Mouse (Mus musculus): Measurements from ENCODE around the gene Gm49384. TPM values are rescaled to one million over a fixed set of nuclear protein-coding genes. Genes with fewer than 3 reads are reported as not detected.
"Not testable (repeated sequence)": the region's sequence is repeated elsewhere in the genome, so short reads cannot be mapped to it uniquely, and the experiment has no call there.

Gm49384 gene
- polyA plus RNA-seq, 1 experiment: 2.3 TPM

DNA sequence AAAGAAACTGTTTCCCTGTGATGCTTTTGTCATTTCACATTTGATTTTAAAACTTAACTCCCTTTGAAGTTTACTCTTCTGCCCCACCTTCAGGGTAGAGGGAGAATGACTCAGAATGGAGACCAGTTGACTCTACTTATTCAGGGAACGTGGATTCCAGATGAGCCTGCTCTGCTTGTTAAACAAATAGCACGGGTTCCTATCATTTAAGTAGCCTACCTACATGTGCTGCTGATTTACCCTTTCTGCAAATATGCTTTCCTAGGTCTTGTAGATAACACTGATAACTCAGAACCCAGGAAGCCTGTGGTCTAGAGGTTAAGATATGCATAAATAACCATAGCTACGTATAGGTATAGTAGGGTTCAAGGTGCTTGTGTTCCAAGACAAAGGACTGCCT, 39.2 kb downstream of the Gm49384 start:
- 0 out of 2 replicates have a peak, but pooled peaks cover 3% of the 10 kb centered on the region for H3K4me1 ChIP-seq (ENCODE audit: control insufficient read depth, insufficient read depth, insufficient read length, low read length)
- no peak overlapping the region for H3K4me3 ChIP-seq (ENCODE audit: insufficient read depth, low read depth, low read length)
- H3K27ac ChIP-seq (replicated peaks; ENCODE audit: low read depth, low read length): no peak overlapping the region

DNA sequence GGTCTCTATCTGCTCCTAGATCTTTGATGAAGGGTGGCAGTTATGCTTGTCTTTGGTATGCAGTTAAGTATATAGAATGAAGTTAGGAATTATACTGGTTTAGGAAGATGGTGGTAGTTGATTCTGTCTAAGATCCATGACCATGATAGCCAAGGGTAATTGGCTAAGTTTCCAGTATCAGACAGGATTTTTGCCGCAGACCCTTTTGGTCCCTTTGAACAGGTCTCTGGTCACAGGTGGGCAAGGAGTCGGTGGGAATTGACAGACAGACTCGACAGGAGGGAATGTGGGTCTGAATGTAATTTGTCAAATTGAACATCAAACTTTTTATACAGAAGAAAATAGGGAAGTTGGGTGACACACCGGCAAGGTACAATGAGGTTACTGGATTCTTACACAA, 40.5 kb downstream of the Gm49384 start:
- not testable (repeated sequence) for H3K4me1 ChIP-seq (ENCODE audit: control insufficient read depth, insufficient read depth, insufficient read length, low read length); H3K4me3 ChIP-seq (ENCODE audit: insufficient read depth, low read depth, low read length); H3K27ac ChIP-seq (replicated peaks; ENCODE audit: low read depth, low read length)

DNA sequence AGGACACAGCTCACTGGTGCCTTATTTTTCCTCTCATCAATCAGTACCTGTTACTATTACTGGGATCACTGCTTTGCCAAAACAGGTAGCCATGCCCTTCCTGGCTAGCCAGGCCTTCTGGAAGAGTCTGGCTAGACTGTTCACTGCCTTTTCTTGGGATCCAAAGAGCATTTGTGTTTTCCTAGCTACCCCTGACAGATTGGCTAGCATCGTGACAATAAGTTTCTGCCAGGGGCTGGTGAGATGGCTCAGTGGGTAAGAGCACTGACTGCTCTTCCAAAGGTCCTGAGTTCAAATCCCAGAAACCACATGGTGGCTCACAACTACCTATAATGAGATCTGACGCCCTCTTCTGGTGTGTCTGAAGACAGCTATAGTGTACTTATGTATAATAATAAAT, 43.4 kb downstream of the Gm49384 start:
- H3K4me1 ChIP-seq (ENCODE audit: control insufficient read depth, insufficient read depth, insufficient read length, low read length); H3K4me3 ChIP-seq (ENCODE audit: insufficient read depth, low read depth, low read length); H3K27ac ChIP-seq (replicated peaks; ENCODE audit: low read depth, low read length): not testable (repeated sequence)

- no peak overlapping the region for H3K27ac ChIP-seq (replicated peaks; ENCODE audit: low read depth, low read length)
- H3K4me1 ChIP-seq (ENCODE audit: control insufficient read depth, insufficient read depth, insufficient read length, low read length): peaks cover 6% of the 10 kb centered on the region; the same call in 1 of the 2 replicates
- no peak overlapping the region for H3K4me3 ChIP-seq (ENCODE audit: insufficient read depth, low read depth, low read length)
Measured at GRCm38 (mm10) chr12:69159578-69159940, 44.5 kb downstream of the Gm49384 start.

- not testable (repeated sequence) for H3K4me1 ChIP-seq (ENCODE audit: control insufficient read depth, insufficient read depth, insufficient read length, low read length)
- H3K4me3 ChIP-seq (ENCODE audit: insufficient read depth, low read depth, low read length): peak within 1 kb of the TSS; percentile 82
- H3K27ac ChIP-seq (replicated peaks; ENCODE audit: low read depth, low read length): peak within 1 kb of the TSS; percentile 85
Measured at GRCm38 (mm10) chr12:69158765-69159577, 45.1 kb downstream of the Gm49384 start, which contains the start of gene Rps29. Rps29 (minus strand) TSS chr12:69159186.

GRCm38 (mm10) chr12:69158366-69158764, 45.7 kb downstream of the Gm49384 start:
- Histone ChIP-seq H3K4me3 (ENCODE audit: insufficient read depth, low read depth, low read length) (peak overlapping the region; percentile 82), H3K4me1 (ENCODE audit: control insufficient read depth, insufficient read depth, insufficient read length, low read length) (peaks cover 6% of the 10 kb centered on the region; the same call in 1 of the 2 replicates), H3K27ac (replicated peaks; ENCODE audit: low read depth, low read length) (peak overlapping the region; percentile 85)

- Histone ChIP-seq H3K4me3 (ENCODE audit: insufficient read depth, low read depth, low read length) (no peak overlapping the region), H3K4me1 (ENCODE audit: control insufficient read depth, insufficient read depth, insufficient read length, low read length) (peaks cover 6% of the 10 kb centered on the region; the same call in 1 of the 2 replicates), H3K27ac (replicated peaks; ENCODE audit: low read depth, low read length) (no peak overlapping the region)
Measured at GRCm38 (mm10) chr12:69157107-69157506, 47.0 kb downstream of the Gm49384 start.

GRCm38 (mm10) chr12:69156436-69156835, 47.6 kb downstream of the Gm49384 start:
- Histone ChIP-seq H3K27ac (replicated peaks; ENCODE audit: low read depth, low read length) (no peak overlapping the region), H3K4me3 (ENCODE audit: insufficient read depth, low read depth, low read length) (no peak overlapping the region), H3K4me1 (ENCODE audit: control insufficient read depth, insufficient read depth, insufficient read length, low read length) (peaks cover 6% of the 10 kb centered on the region; the same call in 1 of the 2 replicates)

GRCm38 (mm10) chr12:69155923-69156322, 48.1 kb downstream of the Gm49384 start:
- peaks cover 6% of the 10 kb centered on the region; the same call in 1 of the 2 replicates for H3K4me1 ChIP-seq (ENCODE audit: control insufficient read depth, insufficient read depth, insufficient read length, low read length)
- no peak overlapping the region for H3K4me3 ChIP-seq (ENCODE audit: insufficient read depth, low read depth, low read length)
- H3K27ac ChIP-seq (replicated peaks; ENCODE audit: low read depth, low read length): no peak overlapping the region

- H3K4me1 ChIP-seq (ENCODE audit: control insufficient read depth, insufficient read depth, insufficient read length, low read length): no peaks in the 10 kb centered on the region
- H3K27ac ChIP-seq (replicated peaks; ENCODE audit: low read depth, low read length): no peak overlapping the region
Measured at GRCm38 (mm10) chr12:69150049-69150448, 54.0 kb downstream of the Gm49384 start.

DNA sequence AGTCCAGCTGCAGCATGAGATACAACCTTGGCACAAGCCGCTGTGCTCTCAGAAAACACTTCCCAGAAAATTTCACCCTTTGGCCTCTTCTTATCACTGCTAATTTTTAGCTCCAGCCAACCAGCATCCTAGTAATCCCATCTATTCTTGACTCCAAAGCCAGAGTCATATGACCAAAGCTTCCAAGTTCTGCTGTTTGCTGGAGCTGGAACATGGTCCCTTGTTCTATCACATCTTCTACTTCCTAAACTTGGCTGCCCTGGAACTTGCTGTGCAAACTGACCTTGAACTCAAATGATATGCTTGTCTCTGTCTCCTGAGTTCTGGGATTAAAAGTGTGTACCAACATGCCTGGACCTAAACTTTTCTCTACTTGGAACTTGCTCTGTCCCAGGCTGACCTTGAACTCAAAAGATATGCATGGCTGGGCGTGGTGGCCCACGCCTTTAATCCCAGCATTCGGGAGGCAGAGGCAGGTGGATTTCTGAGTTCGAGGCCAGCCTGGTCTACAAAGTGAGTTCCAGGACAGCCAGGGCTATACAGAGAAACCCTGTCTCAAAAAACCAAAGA, 56.8 kb downstream of the Gm49384 start:
- no peaks in the 10 kb centered on the region for H3K4me1 ChIP-seq (ENCODE audit: control insufficient read depth, insufficient read depth, insufficient read length, low read length)
- no peak overlapping the region for H3K4me3 ChIP-seq (ENCODE audit: insufficient read depth, low read depth, low read length)
- H3K27ac ChIP-seq (replicated peaks; ENCODE audit: low read depth, low read length): no peak overlapping the region

More at GRCm38 (mm10) chr12:69150049-69150448, 54.0 kb downstream of the Gm49384 start:
- H3K4me3 ChIP-seq (ENCODE audit: insufficient read depth, low read depth, low read length): no peak overlapping the region

- no peak overlapping the region for H3K27ac ChIP-seq (replicated peaks; ENCODE audit: low read depth, low read length)
- H3K4me3 ChIP-seq (ENCODE audit: insufficient read depth, low read depth, low read length): no peak overlapping the region
Measured at GRCm38 (mm10) chr12:69143460-69143859, 60.6 kb downstream of the Gm49384 start.

GRCm38 (mm10) chr12:69139841-69140240, 64.2 kb downstream of the Gm49384 start:
- H3K4me3 ChIP-seq (ENCODE audit: insufficient read depth, low read depth, low read length): no peak overlapping the region
- H3K27ac ChIP-seq (replicated peaks; ENCODE audit: low read depth, low read length): no peak overlapping the region
- H3K4me1 ChIP-seq (ENCODE audit: control insufficient read depth, insufficient read depth, insufficient read length, low read length): no peaks in the 10 kb centered on the region

More at GRCm38 (mm10) chr12:69143460-69143859, 60.6 kb downstream of the Gm49384 start:
- no peaks in the 10 kb centered on the region for H3K4me1 ChIP-seq (ENCODE audit: control insufficient read depth, insufficient read depth, insufficient read length, low read length)
